Mouse (Mus musculus) embryonic facial prominence, embryonic 13.5 days (tissue): ENCODE results near the gene Chst3. TPM values are rescaled to one million over a fixed set of nuclear protein-coding genes. Genes with fewer than 3 reads are reported as not detected.
"Not testable (repeated sequence)": the region's sequence is repeated elsewhere in the genome, so short reads cannot be mapped to it uniquely, and the experiment has no call there.

Experiments
- ATAC-seq: fragments of 200-750 bp; cut with Nextera tagmentation; 2 replicates; pipeline ENCODE4 v1.8.0; 2017; ENCODE audit warnings: low read depth; ENCODE audit not compliant: insufficient number of reproducible peaks, insufficient read depth, low FRiP score, low TSS enrichment
- H3K27ac ChIP-seq: fragments of 300-500 bp; sonication (generic); 2 replicates; pipeline ENCODE4 v1.5.1; 2015; ENCODE audit warnings: moderate library complexity, mild to moderate bottlenecking, inconsistent platforms
- H3K27me3 ChIP-seq: fragments of 300-500 bp; sonication (generic); 2 replicates; pipeline ENCODE4 v1.6.1; 2015; ENCODE audit warnings: mild to moderate bottlenecking, inconsistent platforms
- H3K36me3 ChIP-seq: fragments of 300-500 bp; sonication (generic); 2 replicates; pipeline ENCODE4 v1.6.1; 2015; ENCODE audit warnings: mild to moderate bottlenecking, inconsistent platforms
- H3K4me1 ChIP-seq: fragments of 300-500 bp; sonication (generic); 2 replicates; pipeline ENCODE4 v1.6.1; 2015; ENCODE audit warnings: inconsistent platforms
- H3K4me2 ChIP-seq: fragments of 300-500 bp; sonication (generic); 2 replicates; pipeline ENCODE4 v1.6.1; 2015; ENCODE audit warnings: moderate library complexity, mild to moderate bottlenecking, inconsistent platforms
- H3K4me3 ChIP-seq: fragments of 300-500 bp; sonication (generic); 2 replicates; pipeline ENCODE4 v1.5.1; 2015; ENCODE audit warnings: mild to moderate bottlenecking, inconsistent platforms
- H3K9ac ChIP-seq: fragments of 300-500 bp; sonication (generic); 2 replicates; pipeline ENCODE4 v1.6.1; 2015; ENCODE audit warnings: mild to moderate bottlenecking, inconsistent platforms
- H3K9me3 ChIP-seq: fragments of 300-500 bp; sonication (generic); 2 replicates; pipeline ENCODE4 v1.6.1; 2016; ENCODE audit warnings: inconsistent platforms
- WGBS: fragments of 180-500 bp; shearing (Covaris S2); methylation state at CpG from one replicate; pipeline ENCODE4 v1.1.7; 2015; ENCODE audit warnings: mixed read lengths; 5-methylcytosine and 5-hydroxymethylcytosine counted together
- polyA plus RNA-seq: library from polyadenylated mRNA; unstranded; fragments of >200 nt; fragmentation: Nextera tagmentation; extraction: Ambion mirVana; gene quantifications from 2 replicates; pipeline ENCODE4 v1.2.1, GENCODE M21; 2015

Gene Chst3
- polyA plus RNA-seq, 1 experiment from 2014 or later: 2.7 TPM

DNA sequence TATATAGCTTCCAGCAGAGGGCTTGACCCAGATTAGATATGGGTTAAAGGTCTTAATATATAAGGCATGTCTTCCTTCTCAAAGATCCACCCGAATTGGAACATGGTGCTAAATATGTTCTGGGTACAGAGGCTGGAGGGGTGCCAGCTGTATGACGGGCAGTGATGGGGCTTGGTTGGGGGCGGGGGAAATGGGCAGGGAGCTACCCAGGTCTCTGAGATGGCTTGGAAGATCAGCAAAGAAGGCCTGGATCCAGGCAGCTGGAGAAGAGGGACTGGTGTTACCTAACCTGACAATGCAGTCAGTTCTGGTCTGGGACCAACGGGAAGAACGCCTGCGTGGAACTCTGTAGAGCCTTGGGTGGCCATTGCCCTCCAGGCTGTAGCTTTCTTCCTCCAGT, 10.1 kb upstream of the Chst3 start:
- Histone ChIP-seq H3K9ac (no peak overlapping the region), H3K36me3 (no peaks in the 10 kb centered on the region), H3K4me3 (no peak overlapping the region), H3K27ac (no peak overlapping the region), H3K9me3 (no peaks in the 10 kb centered on the region), H3K4me1 (peaks cover 12% of the 10 kb centered on the region; the same call in 1 of the 2 replicates), H3K4me2 (no peak overlapping the region), H3K27me3 (no peaks in the 10 kb centered on the region)
- WGBS: 79% methylated on average over 6 of the region's 6 CpGs
- ATAC-seq: no peak

GRCm38 (mm10) chr10:60227666-60228065, 8.6 kb upstream of the Chst3 start:
- H3K4me3 ChIP-seq: no peak overlapping the region
- H3K4me2 ChIP-seq: no peak overlapping the region
- no peaks in the 10 kb centered on the region for H3K9me3 ChIP-seq
- H3K27me3 ChIP-seq: no peaks in the 10 kb centered on the region
- H3K27ac ChIP-seq: no peak overlapping the region
- 41% methylated on average over 4 of the region's 4 CpGs for WGBS
- no peak overlapping the region for H3K9ac ChIP-seq
- no peaks in the 10 kb centered on the region for H3K36me3 ChIP-seq
- ATAC-seq: no peak
- H3K4me1 ChIP-seq: peaks cover 12% of the 10 kb centered on the region; the same call in 1 of the 2 replicates

DNA sequence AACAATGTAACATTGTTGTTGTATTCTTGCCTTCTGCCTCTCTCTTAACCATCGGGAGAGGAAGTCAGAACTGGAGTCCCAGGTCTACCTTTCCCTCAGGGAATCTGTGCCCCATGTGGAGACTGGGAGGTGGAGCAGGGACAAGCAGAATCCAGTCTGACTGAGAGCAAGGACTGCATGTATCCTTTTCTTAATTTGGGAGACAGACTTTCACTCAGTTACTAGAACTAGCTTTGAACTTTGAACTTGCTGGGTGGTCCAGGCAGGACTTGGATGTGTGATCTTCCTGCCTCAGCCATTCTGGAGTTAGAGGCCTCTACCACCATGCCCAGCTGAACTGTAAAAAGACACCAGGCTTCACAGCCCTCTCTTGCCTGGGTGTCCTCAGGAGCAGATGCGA, 5.5 kb upstream of the Chst3 start:
- Histone ChIP-seq H3K9ac (no peak overlapping the region), H3K27me3 (no peaks in the 10 kb centered on the region), H3K27ac (no peak overlapping the region), H3K4me2 (no peak overlapping the region), H3K4me1 (peaks cover 8% of the 10 kb centered on the region), H3K9me3 (no peaks in the 10 kb centered on the region), H3K4me3 (no peak overlapping the region), H3K36me3 (no peaks in the 10 kb centered on the region)
- ATAC-seq: no peak
- WGBS: 43% methylated on average over 2 of the region's 2 CpGs

- peaks cover 28% of the 10 kb centered on the region for H3K4me1 ChIP-seq
- H3K9ac ChIP-seq, H3K4me3 ChIP-seq, H3K4me2 ChIP-seq, H3K27me3 ChIP-seq, H3K27ac ChIP-seq, ATAC-seq, H3K9me3 ChIP-seq, H3K36me3 ChIP-seq: not testable (repeated sequence)
- 94% methylated on average over 5 of the region's 5 CpGs for WGBS
These were observed 2.7 kb upstream of the Chst3 start for GRCm38 (mm10) chr10:60221571-60222259.

DNA sequence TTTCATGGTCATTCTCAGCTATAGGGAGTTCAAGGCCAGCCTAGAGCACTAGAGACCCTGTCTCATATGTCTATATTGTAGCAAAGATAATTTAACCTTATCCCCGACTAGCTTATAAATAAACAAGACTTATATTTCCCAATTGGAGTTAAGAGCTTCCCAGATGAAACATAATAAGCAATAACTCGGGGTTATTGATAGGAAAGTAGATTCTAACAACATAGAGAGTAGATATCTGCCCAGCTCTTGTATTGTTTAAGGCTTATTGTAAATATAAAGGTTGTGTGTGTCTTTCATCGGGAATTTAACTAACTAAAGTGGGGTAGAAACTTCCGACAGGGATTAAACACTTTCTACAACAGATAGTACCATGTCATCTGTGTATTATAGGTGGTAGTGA, 1.5 kb upstream of the Chst3 start:
- Histone ChIP-seq H3K4me3 (no peak overlapping the region), H3K36me3 (no peaks in the 10 kb centered on the region), H3K27ac (no peak overlapping the region), H3K27me3 (no peaks in the 10 kb centered on the region), H3K9me3 (no peaks in the 10 kb centered on the region), H3K4me1 (peaks cover 39% of the 10 kb centered on the region), H3K4me2 (peak overlapping the region; percentile 84; the same call in 1 of the 2 replicates), H3K9ac (no peak overlapping the region)
- 83% methylated on average over 4 of the region's 4 CpGs for WGBS
- no peak for ATAC-seq

GRCm38 (mm10) chr10:60220042-60220523, 1.0 kb upstream of the Chst3 start:
- H3K27ac ChIP-seq: 0 out of 2 replicates have a peak overlapping the region, but pooled peaks have one; percentile 92
- peak overlapping the region; percentile 84 for H3K4me2 ChIP-seq
- H3K4me3 ChIP-seq: peak overlapping the region; percentile 68; the same call in 1 of the 2 replicates
- no peak for ATAC-seq
- H3K36me3 ChIP-seq: no peaks in the 10 kb centered on the region
- H3K9ac ChIP-seq: peak overlapping the region; percentile 86; the same call in 1 of the 2 replicates
- peaks cover 44% of the 10 kb centered on the region for H3K4me1 ChIP-seq
- WGBS: 72% methylated on average over 5 of the region's 5 CpGs
- H3K9me3 ChIP-seq: no peaks in the 10 kb centered on the region
- H3K27me3 ChIP-seq: no peaks in the 10 kb centered on the region

DNA sequence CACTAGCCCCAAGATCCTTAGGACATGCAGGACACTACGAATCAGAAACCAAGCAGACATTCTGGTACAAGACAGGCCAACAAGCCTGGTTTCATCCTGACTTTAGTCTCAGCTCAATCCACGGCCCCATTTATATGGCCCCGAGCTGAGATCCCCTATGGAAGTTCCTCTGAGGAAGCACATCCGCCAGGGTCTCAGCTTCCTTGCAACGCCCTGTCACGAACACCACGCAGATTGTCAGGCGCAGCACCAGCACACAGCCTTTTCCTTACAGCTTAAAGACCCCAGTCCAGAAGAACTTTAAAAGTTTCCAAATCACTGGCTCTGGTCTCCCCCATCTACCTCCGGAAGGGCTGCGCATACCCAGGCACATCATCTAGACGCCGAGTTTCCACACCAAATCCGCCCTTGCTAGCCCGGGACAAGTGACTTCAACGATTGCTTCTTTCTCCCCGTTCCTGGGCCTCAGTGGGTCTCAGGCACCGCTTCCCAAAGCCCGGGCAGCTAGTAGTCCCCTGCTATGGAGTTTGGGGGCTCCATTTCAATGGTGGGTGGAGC, 948 bp downstream of the Chst3 start:
- Histone ChIP-seq H3K36me3 (no peaks in the 10 kb centered on the region), H3K4me2 (peak overlapping the region; percentile 84), H3K27ac (peak overlapping the region; percentile 92), H3K4me1 (peaks cover 52% of the 10 kb centered on the region), H3K27me3 (no peaks in the 10 kb centered on the region), H3K9ac (peak overlapping the region; percentile 86), H3K9me3 (no peaks in the 10 kb centered on the region), H3K4me3 (peak overlapping the region; percentile 68)
- 2% methylated on average over 18 of the region's 18 CpGs for WGBS
- ATAC-seq: 0 out of 2 replicates have a peak, but pooled peaks have one; percentile 4

- WGBS: 87% methylated on average over 11 of the region's 11 CpGs
- peaks cover 68% of the 10 kb centered on the region for H3K4me1 ChIP-seq
- no peak overlapping the region for H3K9ac ChIP-seq
- H3K4me3 ChIP-seq: no peak overlapping the region
- H3K27me3 ChIP-seq: no peaks in the 10 kb centered on the region
- H3K9me3 ChIP-seq: no peaks in the 10 kb centered on the region
- no peaks in the 10 kb centered on the region for H3K36me3 ChIP-seq
- H3K27ac ChIP-seq: no peak overlapping the region
- no peak for ATAC-seq
- no peak overlapping the region for H3K4me2 ChIP-seq
These were observed 2.5 kb downstream of the Chst3 start for GRCm38 (mm10) chr10:60216331-60217095.

DNA sequence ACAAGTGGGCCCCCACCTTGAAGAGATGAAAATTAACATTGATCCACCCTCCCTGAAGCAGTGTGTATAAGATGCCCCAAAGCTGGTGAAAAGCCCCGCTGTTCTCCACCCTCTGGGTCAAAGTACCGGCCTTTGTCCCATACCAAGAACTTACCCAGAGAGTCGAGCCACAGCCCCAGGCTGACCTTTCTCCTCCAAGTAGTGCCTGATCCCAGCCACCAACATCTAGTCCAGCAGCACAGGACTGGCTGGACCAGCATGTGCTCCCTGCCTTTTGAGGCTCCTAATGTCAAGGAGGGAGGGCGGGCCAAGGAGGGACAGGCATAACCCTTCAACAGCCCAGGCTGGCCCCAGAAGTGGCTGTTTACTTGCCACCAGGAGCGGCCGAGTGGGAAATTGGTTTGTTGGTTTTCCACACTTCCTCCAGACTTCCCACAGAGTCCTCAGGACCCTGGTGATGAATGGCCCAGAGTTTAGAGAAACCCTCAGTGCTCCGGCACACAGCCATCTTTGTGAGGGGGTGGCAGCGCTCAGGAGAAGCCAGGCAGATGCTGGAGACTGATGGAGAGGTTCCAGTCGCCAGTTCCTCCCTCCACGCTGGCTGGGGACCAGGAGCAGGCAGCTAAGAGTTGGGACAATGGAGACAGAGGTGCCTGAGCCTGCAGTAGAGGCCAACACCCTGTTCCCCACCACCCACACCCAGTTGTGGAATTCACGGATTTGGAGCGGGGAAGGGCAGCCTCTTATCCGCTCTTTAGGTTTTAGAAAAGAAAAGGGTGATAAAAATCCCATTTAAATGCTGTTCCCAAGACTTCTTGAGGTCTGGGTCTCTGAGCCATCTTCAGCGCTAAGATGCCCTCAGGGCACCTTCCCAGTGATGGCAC, 3.7 kb downstream of the Chst3 start:
- Histone ChIP-seq H3K4me1 (peaks cover 67% of the 10 kb centered on the region), H3K9me3 (no peaks in the 10 kb centered on the region), H3K27ac (peak overlapping the region; percentile 22; the same call in 1 of the 2 replicates), H3K36me3 (no peaks in the 10 kb centered on the region), H3K4me3 (no peak overlapping the region), H3K4me2 (no peak overlapping the region), H3K27me3 (no peaks in the 10 kb centered on the region), H3K9ac (no peak overlapping the region)
- ATAC-seq: no peak
- 67% methylated on average over 14 of the region's 14 CpGs for WGBS

GRCm38 (mm10) chr10:60212589-60213379, 6.3 kb downstream of the Chst3 start:
- Histone ChIP-seq H3K9ac (0 out of 2 replicates have a peak overlapping the region, but pooled peaks have one; percentile 32), H3K4me1 (peaks cover 60% of the 10 kb centered on the region), H3K27ac (no peak overlapping the region; the same call in 1 of the 2 replicates), H3K4me2 (no peak overlapping the region), H3K36me3 (no peaks in the 10 kb centered on the region), H3K9me3 (no peaks in the 10 kb centered on the region), H3K27me3 (no peaks in the 10 kb centered on the region), H3K4me3 (no peak overlapping the region)
- no peak for ATAC-seq
- 38% methylated on average over 11 of the region's 11 CpGs for WGBS
